Mouse (Mus musculus) hindbrain, embryonic 12.5 days (tissue): ENCODE measurements around the gene Sema6d. TPM values are rescaled to one million over a fixed set of nuclear protein-coding genes. Genes with fewer than 3 reads are reported as not detected.

Experiments used
- ATAC-seq: fragments of 200-750 bp; cut with Nextera tagmentation; 2 replicates; pipeline ENCODE4 v1.8.0; 2017; ENCODE audit warnings: moderate TSS enrichment; ENCODE audit not compliant: low FRiP score
- H3K27ac ChIP-seq: fragments of 300-500 bp; sonication (generic); 2 replicates; pipeline ENCODE4 v1.5.1; 2016; ENCODE audit warnings: mild to moderate bottlenecking
- H3K27me3 ChIP-seq: fragments of 300-500 bp; sonication (generic); 2 replicates; pipeline ENCODE4 v1.6.1; 2016; ENCODE audit warnings: mild to moderate bottlenecking
- H3K36me3 ChIP-seq: fragments of 300-500 bp; sonication (generic); 2 replicates; pipeline ENCODE4 v1.6.1; 2016; ENCODE audit warnings: mild to moderate bottlenecking
- H3K4me1 ChIP-seq: fragments of 300-500 bp; sonication (generic); 2 replicates; pipeline ENCODE4 v1.6.1; 2016
- H3K4me2 ChIP-seq: fragments of 300-500 bp; sonication (generic); replicated peaks from 2 replicates; pipeline ENCODE4 v1.6.1; 2016; ENCODE audit warnings: mild to moderate bottlenecking
- H3K4me3 ChIP-seq: fragments of 300-500 bp; sonication (generic); 2 replicates; pipeline ENCODE4 v1.5.1; 2016; ENCODE audit warnings: mild to moderate bottlenecking
- H3K9ac ChIP-seq: fragments of 300-500 bp; sonication (generic); 2 replicates; pipeline ENCODE4 v1.6.1; 2016; ENCODE audit warnings: mild to moderate bottlenecking, moderate library complexity
- H3K9me3 ChIP-seq: fragments of 300-500 bp; sonication (generic); replicated peaks from 2 replicates; pipeline ENCODE4 v1.6.1; 2016; ENCODE audit warnings: mild to moderate bottlenecking
- WGBS: fragments of 180-500 bp; shearing (Covaris S2); methylation state at CpG from one replicate; pipeline ENCODE4 v1.1.7; 2016; 5-methylcytosine and 5-hydroxymethylcytosine counted together
- polyA plus RNA-seq: library from polyadenylated mRNA; unstranded; fragments of >200 nt; fragmentation: Nextera tagmentation; extraction: Ambion mirVana; gene quantifications from 2 replicates; pipeline ENCODE4 v1.2.1, GENCODE M21; 2016

Sema6d gene
- polyA plus RNA-seq, 1 experiment from 2014 or later, result 25.5 TPM

DNA sequence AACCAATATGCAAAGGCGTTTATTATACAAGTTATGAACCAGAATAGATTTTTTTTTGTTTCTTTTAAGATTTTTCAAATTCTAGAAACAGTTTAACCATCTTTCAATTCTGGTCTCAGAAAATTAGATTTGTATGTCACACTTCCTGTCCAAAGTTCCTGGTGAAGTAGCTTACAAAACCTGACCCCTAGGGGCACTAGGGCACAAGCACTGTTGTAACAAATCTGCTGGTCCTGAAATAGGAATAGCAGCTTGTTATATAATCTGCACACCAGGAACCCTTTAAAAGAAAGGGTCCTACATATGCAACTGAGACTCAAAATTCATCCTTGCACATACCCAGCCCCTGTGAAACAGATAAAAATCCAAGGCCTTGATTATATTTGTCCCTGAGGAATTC is 298.5 kb downstream of the Sema6d start:
- H3K9me3 ChIP-seq, result no peaks in the 10 kb centered on the region
- H3K4me3 ChIP-seq, result no peak overlapping the region
- no peaks in the 10 kb centered on the region for H3K36me3 ChIP-seq
- no peaks in the 10 kb centered on the region for H3K4me1 ChIP-seq
- ATAC-seq, result no peak
- H3K4me2 ChIP-seq, result no peak overlapping the region
- H3K27me3 ChIP-seq, result no peaks in the 10 kb centered on the region
- H3K9ac ChIP-seq, result no peak overlapping the region
- 86% methylated on average over 1 of the region's 1 CpGs for WGBS
- no peak overlapping the region for H3K27ac ChIP-seq

DNA sequence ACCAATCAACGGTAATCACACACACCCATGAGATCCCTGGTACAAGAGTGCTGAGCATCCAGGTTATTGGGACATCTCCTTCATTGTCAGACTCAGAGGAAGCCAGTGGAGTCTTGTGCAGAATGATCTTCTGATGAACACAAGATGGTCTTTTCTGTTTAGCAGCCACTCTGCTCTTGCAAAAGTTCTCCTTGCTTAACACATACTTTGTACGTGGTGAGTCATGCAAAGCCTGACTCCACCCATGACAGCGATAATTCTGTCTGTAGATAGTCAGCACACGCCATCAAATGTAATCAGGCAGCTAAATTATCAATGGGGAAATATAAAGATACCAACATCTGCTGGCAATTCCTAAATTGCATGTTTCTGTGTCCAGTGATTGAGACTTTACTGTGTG is 307.0 kb downstream of the Sema6d start:
- ATAC-seq, result no peak
- no peak overlapping the region for H3K4me2 ChIP-seq
- H3K9ac ChIP-seq, result no peak overlapping the region
- no peaks in the 10 kb centered on the region for H3K4me1 ChIP-seq
- H3K36me3 ChIP-seq, result no peaks in the 10 kb centered on the region
- WGBS, result 93% methylated on average over 4 of the region's 4 CpGs
- no peaks in the 10 kb centered on the region for H3K27me3 ChIP-seq
- H3K4me3 ChIP-seq, result no peak overlapping the region
- H3K27ac ChIP-seq, result no peak overlapping the region
- H3K9me3 ChIP-seq, result no peaks in the 10 kb centered on the region

DNA sequence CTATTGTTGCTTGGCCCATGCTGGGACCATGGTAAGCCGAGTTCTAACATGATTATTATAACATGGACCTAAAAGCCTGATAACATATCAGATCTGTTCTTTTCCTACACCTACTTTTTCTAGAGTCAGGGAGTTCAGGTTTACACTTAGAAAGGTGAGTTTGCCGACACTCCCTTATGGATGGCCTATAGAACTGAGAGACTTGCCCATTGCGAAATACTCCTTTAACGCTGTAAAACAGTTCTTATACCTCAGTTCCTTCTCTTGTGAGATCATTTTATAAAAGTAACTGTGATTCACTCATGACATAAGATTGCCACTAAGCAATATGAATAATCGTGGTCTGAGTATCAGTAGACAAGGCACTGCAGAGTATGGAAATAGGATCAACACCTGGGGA is 307.5 kb downstream of the Sema6d start:
- WGBS, result 91% methylated on average over 5 of the region's 5 CpGs
- Histone ChIP-seq H3K4me3 (no peak overlapping the region), H3K27me3 (no peaks in the 10 kb centered on the region), H3K36me3 (no peaks in the 10 kb centered on the region), H3K9me3 (no peaks in the 10 kb centered on the region), H3K27ac (no peak overlapping the region), H3K9ac (no peak overlapping the region), H3K4me2 (no peak overlapping the region), H3K4me1 (no peaks in the 10 kb centered on the region)
- no peak for ATAC-seq

DNA sequence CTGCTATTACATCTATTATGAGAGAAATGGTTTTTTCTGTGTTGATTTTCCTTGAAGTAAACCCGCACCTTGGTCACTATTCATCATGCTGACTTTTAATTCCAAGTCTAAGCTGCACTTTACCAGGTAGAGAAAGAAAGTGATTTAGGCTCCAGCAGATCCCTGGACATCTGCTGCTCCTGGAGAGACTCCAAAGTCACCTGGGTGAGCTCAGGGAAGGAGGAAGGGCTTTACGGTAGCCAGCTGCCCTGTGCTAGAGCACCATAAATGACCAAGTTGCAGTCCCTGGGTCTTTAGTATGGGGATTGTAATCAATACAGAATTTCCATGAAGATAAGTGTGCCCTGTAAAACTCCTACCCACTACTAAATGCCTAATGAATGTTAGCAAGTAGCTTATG is 309.8 kb downstream of the Sema6d start:
- WGBS, result 96% methylated on average over 2 of the region's 2 CpGs
- Histone ChIP-seq H3K9ac (no peak overlapping the region), H3K9me3 (no peaks in the 10 kb centered on the region), H3K36me3 (no peaks in the 10 kb centered on the region), H3K27ac (no peak overlapping the region), H3K4me2 (no peak overlapping the region), H3K4me1 (peaks cover 2% of the 10 kb centered on the region; the same call in 1 of the 2 replicates), H3K27me3 (no peaks in the 10 kb centered on the region), H3K4me3 (no peak overlapping the region)
- ATAC-seq, result no peak

DNA sequence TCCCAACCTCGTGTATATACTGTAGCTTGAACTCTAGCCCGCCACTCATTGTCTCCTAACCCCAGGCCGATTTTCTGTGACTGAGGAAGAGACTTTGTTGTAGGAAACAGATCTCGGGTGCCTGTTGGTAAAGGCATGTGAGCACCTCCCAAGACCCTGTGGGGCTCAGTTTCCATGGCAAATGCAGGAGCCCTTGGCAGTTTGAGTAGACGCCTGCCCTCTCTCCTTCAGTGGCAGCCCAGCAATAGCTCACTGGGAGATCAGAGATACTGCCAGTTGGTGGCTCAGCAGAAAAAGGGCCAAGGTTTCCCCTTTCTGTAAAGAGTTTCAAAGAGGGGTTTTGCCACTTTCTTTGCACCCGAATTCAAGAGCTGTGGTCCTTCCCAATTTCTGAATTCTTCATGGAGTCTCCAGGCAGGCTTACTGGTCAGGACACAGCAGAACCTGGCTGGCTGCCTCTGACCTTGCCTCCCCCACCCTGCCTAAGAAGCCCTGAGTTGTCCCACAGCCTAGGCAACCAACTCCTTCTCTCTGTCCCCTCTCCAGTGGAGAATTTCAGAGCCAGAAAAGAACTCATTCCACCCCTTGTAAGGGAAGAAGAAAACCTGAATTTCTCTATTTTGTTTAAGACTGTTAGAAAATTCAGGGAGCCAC is 312.1 kb downstream of the Sema6d start:
- no peak for ATAC-seq
- H3K9me3 ChIP-seq, result no peaks in the 10 kb centered on the region
- no peak overlapping the region for H3K4me3 ChIP-seq
- no peak overlapping the region for H3K9ac ChIP-seq
- no peaks in the 10 kb centered on the region for H3K27me3 ChIP-seq
- 72% methylated on average over 6 of the region's 6 CpGs for WGBS
- no peak overlapping the region for H3K27ac ChIP-seq
- H3K36me3 ChIP-seq, result no peaks in the 10 kb centered on the region
- H3K4me2 ChIP-seq, result no peak overlapping the region
- H3K4me1 ChIP-seq, result peaks cover 6% of the 10 kb centered on the region; the same call in 1 of the 2 replicates

DNA sequence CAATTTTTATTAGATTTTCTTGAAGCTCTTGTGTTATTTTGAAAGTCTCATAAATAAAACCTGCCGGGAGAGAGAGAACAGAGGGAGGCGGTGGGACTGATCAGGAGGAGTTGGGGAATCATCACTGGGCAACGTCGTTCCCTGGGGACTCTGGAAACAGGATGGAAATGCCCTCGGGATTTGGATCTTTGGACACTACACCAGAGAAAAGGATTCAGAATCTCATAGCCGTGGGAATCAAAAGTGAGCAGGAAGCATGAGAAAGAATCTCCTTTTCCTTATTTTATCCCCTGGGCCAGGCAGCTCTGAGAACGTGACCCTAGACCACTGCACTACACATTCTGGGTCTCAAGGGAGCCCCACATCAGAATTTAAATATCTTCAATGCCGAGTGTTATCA is 313.8 kb downstream of the Sema6d start:
- no peaks in the 10 kb centered on the region for H3K36me3 ChIP-seq
- no peak overlapping the region for H3K9ac ChIP-seq
- no peaks in the 10 kb centered on the region for H3K27me3 ChIP-seq
- no peak overlapping the region for H3K4me2 ChIP-seq
- 72% methylated on average over 8 of the region's 8 CpGs for whole genome bisulfite sequencing
- H3K4me3 ChIP-seq, result no peak overlapping the region
- H3K27ac ChIP-seq, result no peak overlapping the region
- peaks cover 6% of the 10 kb centered on the region; the same call in 1 of the 2 replicates for H3K4me1 ChIP-seq
- H3K9me3 ChIP-seq, result no peaks in the 10 kb centered on the region
- no peak for ATAC-seq

DNA sequence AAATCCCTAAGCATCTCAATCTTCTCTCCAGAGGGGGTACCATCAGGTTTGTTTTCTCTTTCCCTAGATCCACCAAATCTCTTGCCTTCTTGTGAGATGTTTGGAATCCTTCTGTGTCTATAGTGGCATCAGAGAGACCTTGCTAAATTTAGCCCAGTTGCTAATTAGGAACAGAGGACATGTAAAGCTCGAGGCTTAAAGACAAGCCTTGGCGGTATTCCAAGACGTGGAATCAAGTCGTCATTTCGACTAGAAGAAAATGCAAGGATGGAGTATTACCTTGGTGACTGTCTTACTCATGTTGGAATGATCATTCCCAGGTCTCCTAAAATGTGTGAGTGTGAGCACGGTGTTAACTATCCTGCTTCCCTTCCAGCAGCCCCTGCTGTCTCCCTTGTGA is 314.2 kb downstream of the Sema6d start:
- peaks cover 6% of the 10 kb centered on the region; the same call in 1 of the 2 replicates for H3K4me1 ChIP-seq
- no peak overlapping the region for H3K4me2 ChIP-seq
- H3K27me3 ChIP-seq, result no peaks in the 10 kb centered on the region
- H3K4me3 ChIP-seq, result no peak overlapping the region
- 68% methylated on average over 6 of the region's 6 CpGs for WGBS
- no peak overlapping the region for H3K27ac ChIP-seq
- no peak overlapping the region for H3K9ac ChIP-seq
- H3K36me3 ChIP-seq, result no peaks in the 10 kb centered on the region
- no peak for ATAC-seq
- H3K9me3 ChIP-seq, result no peaks in the 10 kb centered on the region

DNA sequence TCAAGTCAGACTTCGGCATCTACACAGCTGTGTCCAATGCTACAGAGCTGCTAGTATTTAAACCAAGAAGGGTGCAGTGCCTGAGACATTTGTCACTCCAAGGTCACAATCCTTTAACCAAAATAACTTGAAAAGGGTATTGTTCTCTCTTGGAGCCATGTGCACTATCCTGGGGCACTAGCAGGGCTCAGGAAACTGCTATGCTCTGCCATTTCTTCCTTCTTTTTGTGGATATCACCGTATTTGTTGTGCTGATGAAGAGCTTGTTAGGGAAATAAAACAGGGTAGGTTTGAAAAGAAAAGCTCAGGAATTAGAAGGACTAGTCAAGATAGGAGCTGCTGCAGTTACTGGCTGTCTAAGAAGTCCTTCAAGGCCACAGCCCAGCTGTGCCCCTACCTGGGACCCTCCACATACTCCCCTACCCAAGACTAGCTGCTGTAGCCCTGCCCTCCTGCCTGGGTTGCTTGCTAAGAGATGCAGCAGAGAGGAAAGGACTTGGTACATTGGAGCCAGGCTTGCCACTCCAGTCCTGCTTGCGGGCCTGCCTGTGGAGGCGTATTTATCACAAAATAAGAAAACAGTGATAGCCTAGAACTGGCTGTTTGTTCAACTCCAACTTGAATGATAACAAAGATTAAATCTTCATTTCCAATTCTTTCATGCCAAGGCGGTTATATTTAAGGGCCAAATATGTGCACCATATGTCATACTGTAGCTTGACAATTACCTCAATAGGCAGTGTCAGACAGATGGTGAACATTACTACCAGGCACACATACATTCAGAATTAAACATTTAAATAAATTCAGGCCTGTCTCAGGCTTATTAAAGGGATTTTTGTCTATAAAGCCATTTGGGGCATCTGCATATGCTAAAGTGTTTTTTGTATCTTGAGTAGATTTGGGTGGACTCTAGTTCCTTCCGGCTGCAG is 315.1 kb downstream of the Sema6d start:
- Histone ChIP-seq H3K27me3 (no peaks in the 10 kb centered on the region), H3K4me3 (no peak overlapping the region), H3K27ac (no peak overlapping the region), H3K4me1 (peaks cover 6% of the 10 kb centered on the region; the same call in 1 of the 2 replicates), H3K4me2 (no peak overlapping the region), H3K9me3 (no peaks in the 10 kb centered on the region), H3K9ac (no peak overlapping the region), H3K36me3 (no peaks in the 10 kb centered on the region)
- ATAC-seq, result no peak
- 81% methylated on average over 6 of the region's 6 CpGs for WGBS

DNA sequence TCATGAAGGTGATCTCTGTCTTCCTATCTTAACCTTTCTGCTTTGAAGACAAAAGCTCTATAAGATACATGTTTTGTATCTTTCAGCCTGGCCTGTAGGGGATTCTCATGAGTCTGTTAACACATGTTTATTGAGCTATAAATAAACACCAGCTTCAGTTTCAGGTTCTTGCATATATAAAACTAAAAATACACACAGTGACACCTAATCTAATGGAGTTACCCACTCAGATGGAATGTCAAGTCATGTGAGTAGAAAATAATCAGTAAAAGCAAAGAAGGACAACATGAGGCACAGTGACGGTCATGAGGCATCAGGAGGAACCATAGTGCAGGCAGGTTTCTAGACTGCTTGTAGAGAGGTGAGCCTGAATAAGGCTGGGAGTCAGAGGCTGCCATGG is 319.2 kb downstream of the Sema6d start:
- peaks cover 6% of the 10 kb centered on the region; the same call in 1 of the 2 replicates for H3K4me1 ChIP-seq
- no peak overlapping the region for H3K4me2 ChIP-seq
- ATAC-seq, result no peak
- H3K4me3 ChIP-seq, result no peak overlapping the region
- 85% methylated on average over 1 of the region's 1 CpGs for WGBS
- no peak overlapping the region for H3K27ac ChIP-seq
- no peaks in the 10 kb centered on the region for H3K36me3 ChIP-seq
- H3K27me3 ChIP-seq, result no peaks in the 10 kb centered on the region
- no peak overlapping the region for H3K9ac ChIP-seq
- no peaks in the 10 kb centered on the region for H3K9me3 ChIP-seq

DNA sequence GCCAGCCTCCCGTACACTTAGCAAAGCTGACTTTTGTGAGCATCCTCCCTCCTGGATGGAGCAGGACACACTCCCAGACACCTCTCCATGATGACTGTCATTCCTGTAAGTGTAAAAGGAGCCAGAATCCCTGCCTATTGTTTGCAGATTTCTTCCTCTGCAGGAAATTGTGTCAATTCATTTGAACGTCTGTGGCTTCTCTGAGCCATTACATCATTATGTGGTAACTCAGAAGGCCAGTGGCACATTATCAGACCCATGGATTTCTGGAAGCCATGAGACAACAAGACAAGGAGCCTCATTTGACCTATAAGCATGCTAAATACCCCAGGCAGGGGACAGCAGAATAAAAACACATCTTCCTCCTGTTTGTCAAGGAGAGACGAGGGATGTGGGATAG is 327.0 kb downstream of the Sema6d start:
- no peaks in the 10 kb centered on the region for H3K9me3 ChIP-seq
- no peak overlapping the region for H3K9ac ChIP-seq
- no peak for ATAC-seq
- no peaks in the 10 kb centered on the region for H3K4me1 ChIP-seq
- H3K36me3 ChIP-seq, result no peaks in the 10 kb centered on the region
- no peak overlapping the region for H3K4me3 ChIP-seq
- no peak overlapping the region for H3K27ac ChIP-seq
- no peak overlapping the region for H3K4me2 ChIP-seq
- no peaks in the 10 kb centered on the region for H3K27me3 ChIP-seq
- WGBS, result 84% methylated on average over 3 of the region's 3 CpGs

DNA sequence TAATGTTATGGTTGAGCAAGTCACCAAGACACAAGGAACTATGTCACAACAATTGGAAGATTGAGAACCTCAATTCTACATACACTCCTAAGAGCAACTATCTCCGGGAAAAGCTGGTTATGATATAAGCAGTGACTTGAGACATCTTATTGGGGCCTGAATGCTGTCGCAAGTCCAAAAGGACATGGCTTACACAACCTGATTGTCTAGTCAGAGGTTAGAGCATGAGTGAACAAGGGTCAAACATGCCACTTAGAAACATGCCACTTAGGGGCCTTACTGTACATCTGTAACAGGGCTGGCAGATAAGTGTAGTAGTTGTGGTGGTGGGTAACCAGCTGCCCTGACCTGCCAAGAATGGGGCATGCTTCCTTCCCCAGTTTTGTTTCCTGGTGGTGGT is 328.6 kb downstream of the Sema6d start:
- Histone ChIP-seq H3K27ac (no peak overlapping the region), H3K27me3 (no peaks in the 10 kb centered on the region), H3K4me3 (no peak overlapping the region), H3K9ac (no peak overlapping the region), H3K36me3 (no peaks in the 10 kb centered on the region), H3K4me2 (no peak overlapping the region), H3K9me3 (no peaks in the 10 kb centered on the region), H3K4me1 (no peaks in the 10 kb centered on the region)
- no peak for ATAC-seq
- 94% methylated on average over 2 of the region's 2 CpGs for WGBS

DNA sequence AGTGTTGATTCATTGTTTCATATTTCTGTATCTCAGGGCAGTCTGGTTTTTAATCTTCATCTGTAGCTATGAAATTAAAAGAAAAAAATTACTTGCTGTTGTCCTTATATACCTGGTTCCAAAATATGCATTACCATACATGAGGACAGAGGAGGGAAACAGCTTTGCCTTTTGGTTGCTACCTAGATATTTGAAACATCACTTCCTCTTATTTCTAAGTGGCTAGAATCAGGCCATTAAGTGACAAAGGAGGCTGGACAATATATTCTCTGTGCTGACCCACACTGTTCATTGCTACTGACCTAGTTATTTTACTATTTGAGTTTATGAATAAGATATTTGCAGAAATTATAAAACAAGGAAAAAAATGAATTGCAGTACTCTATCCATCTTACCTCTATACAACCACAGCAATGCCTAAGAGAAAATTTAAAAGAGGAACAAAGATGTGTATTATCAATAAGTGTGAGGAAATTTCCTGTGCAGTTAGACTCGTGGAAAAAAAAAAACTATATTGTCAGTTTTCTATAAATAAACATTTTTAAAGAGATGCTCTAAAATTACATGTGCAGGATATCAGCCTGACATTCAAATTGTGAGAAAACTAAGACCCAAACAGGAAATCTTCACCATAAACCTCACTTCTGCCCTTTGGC is 330.5 kb downstream of the Sema6d start:
- no peak overlapping the region for H3K4me3 ChIP-seq
- H3K36me3 ChIP-seq, result no peaks in the 10 kb centered on the region
- H3K9me3 ChIP-seq, result no peaks in the 10 kb centered on the region
- H3K9ac ChIP-seq, result no peak overlapping the region
- H3K4me2 ChIP-seq, result no peak overlapping the region
- H3K27ac ChIP-seq, result no peak overlapping the region
- H3K27me3 ChIP-seq, result no peaks in the 10 kb centered on the region
- WGBS, result 58% methylated on average over 1 of the region's 1 CpGs
- ATAC-seq, result no peak
- H3K4me1 ChIP-seq, result no peaks in the 10 kb centered on the region
